Mouse (Mus musculus): ENCODE results near the gene Stox2. TPM values are rescaled to one million over a fixed set of nuclear protein-coding genes. Genes with fewer than 3 reads are reported as not detected.

The Stox2 gene
- total RNA-seq, 2 experiments from 2014 or later = 85.0 to 89.4 TPM

GRCm38 (mm10) chr8:47173823-47174222 lies 272.3 kb downstream of the Stox2 start:
- DNase-seq (ENCODE audit: extremely low spot score in 1 of 2, low spot score in 2 of 2) = no peak
- intact Hi-C loops (cut with DNase I) = no loop called here

DNA sequence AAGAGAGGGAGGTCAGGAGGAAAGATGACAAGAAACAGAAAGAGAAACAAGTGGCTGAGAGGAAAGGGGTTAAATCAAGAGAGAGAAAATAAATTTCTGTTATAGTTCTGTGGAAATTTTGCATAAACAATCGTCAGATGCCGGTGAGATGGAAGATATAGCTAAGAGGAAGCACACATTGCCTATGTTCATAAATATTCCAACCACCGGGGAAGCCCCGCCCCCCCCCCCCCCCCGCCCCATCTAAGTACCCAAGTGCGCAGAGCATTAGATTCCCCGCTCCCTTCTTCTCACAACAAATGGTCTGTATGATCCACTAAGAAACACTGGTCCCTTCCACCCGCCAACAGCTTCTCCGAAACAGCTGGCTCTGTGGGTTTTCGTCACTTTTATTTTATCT lies 273.3 kb downstream of the Stox2 start:
- DNase-seq (ENCODE audit: extremely low spot score in 1 of 2, low spot score in 2 of 2) = no peak
- intact Hi-C loops (cut with DNase I) = no loop called here

DNA sequence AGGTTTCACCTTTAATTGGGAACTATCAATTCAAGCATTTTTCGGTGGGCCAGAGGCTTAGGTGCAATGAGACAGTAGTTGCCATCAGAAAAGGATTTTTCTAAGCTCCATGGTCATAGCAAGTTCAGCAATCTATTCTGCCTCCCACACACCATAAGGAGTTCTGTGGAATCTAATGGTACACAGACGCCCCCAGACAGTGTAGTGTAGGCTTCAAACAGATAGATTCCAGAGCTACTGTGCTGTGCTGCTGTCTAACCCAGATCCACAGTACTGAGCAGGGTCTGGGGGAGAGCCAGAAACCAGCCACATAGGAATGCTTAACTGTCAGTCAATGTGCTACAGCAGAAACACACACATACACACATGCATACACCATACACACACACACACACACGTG lies 285.5 kb downstream of the Stox2 start:
- intact Hi-C loops (cut with DNase I) = no loop called here

GRCm38 (mm10) chr8:47154521-47154920 lies 291.6 kb downstream of the Stox2 start:
- intact Hi-C loops (cut with DNase I) = no loop called here
- no peak for DNase-seq (ENCODE audit: extremely low spot score in 1 of 2, low spot score in 2 of 2)

More for the DNA sequence above, 285.5 kb downstream of the Stox2 start:
- no peak for DNase-seq (ENCODE audit: extremely low spot score in 1 of 2, low spot score in 2 of 2)

DNA sequence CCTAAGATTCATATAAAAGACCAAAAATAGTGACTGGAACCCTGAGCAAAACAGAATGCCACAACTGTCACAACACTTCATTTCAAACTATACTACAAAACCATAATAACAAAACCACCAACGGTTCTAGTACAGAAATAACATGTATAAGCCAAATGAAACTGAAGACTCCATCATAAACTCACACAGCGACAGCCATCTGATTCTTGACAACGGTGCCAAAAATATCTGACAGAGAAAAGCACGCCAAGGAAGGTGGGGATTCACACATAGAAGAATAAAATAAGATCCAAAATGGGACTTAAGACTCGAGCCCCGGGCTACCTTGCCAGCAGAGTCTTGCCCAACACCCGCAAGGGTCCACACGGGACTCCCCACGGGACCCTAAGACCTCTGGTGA lies 300.9 kb downstream of the Stox2 start:
- intact Hi-C loops (cut with DNase I) = no loop called here
- DNase-seq (ENCODE audit: extremely low spot score in 1 of 2, low spot score in 2 of 2) = no peak

DNA sequence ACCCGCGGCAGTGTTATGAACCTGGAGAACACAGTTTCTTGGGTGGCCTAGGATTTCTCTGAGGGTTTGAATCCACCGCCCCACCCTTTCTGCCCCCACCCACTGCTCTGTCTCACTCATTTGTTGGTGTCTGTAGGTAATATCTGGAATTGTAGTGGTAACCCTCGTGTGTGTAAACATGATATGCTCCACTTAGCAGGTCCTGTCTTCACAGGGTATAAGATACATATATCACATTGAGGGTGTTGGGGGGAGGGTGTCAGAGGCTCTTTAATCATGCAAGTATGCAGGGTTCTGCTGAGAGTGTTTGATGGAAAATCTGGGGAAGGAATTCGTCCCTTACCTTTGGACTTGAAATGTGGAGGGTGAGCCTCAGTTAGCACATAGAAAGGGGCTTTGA lies 310.1 kb downstream of the Stox2 start:
- DNase-seq (ENCODE audit: extremely low spot score in 1 of 2, low spot score in 2 of 2) = no peak
- intact Hi-C loops (cut with DNase I) = no loop called here

GRCm38 (mm10) chr8:47135586-47135985 lies 310.6 kb downstream of the Stox2 start:
- intact Hi-C loops (cut with DNase I) = no loop called here
- DNase-seq (ENCODE audit: extremely low spot score in 1 of 2, low spot score in 2 of 2) = peak in 1 of 2 experiments; percentile 26

DNA sequence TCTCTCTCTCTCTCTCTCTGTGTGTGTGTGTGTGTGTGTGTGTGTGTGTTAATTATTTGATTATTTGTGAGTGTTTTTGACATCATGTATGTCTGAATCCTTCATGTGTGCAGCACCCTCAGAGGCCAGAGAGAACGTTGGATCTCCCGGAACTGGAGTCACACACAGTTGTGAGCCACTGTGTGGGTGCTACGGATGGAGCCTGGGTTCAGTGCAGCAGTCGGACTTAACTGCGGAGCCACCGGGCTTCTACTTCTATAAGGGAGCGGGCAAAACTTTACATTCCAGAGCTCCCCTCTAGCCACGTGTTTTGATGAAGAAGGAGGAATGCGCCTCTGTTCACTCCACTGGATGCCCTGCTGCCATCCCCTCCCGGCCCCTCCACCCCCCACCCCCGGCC lies 311.4 kb downstream of the Stox2 start:
- DNase-seq (ENCODE audit: extremely low spot score in 1 of 2, low spot score in 2 of 2) = no peak
- intact Hi-C loops (cut with DNase I) = no loop called here

DNA sequence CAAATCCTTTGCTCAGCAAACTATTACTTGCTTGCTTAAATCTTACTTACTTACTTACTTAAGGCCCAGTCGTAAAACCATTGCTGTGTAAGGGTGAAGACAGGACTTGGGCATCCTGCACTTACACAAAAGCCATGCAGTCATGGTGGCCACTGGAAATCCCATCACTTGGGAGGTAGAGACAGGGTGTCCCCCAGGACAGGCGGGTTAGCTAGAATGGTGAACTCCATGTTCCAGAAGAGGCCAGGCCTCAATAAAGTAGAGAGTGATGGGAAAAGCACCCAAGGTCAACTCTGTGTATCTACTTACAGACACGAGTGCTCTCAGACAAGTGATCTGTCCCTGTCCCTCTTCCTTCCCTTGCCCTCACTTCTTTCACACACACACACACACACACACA lies 312.8 kb downstream of the Stox2 start:
- DNase-seq (ENCODE audit: extremely low spot score in 1 of 2, low spot score in 2 of 2) = no peak
- intact Hi-C loops (cut with DNase I) = no loop called here

Other genes with a start within 250 kb of the Stox2 start
- 10 to 100 TPM; 51.4 to 54.0 TPM for gene Trappc11, start 87.1 kb upstream of the Stox2 start, total RNA-seq (2021)
- gene Rwdd4a, start 87.3 kb upstream of the Stox2 start, total RNA-seq (2021) = 10 to 100 TPM; 24.4 to 29.4 TPM
- 10 to 100 TPM; 38.3 to 42.9 TPM for gene Ing2, start 229.2 kb upstream of the Stox2 start, total RNA-seq (2021)